Mouse (Mus musculus): ENCODE measurements around the gene Acot7. TPM values are rescaled to one million over a fixed set of nuclear protein-coding genes. Genes with fewer than 3 reads are reported as not detected.
A peak's percentile ranks its signal among the peaks of the same experiment; 100 is the strongest.

Gene Acot7
- polyA plus RNA-seq, 1 experiment from 2014 or later: 53.1 TPM

- H3K4me3 ChIP-seq (ENCODE audit: low read depth, low read length): no peak overlapping the region
- no peaks in the 10 kb centered on the region for H3K9me3 ChIP-seq (replicated peaks; ENCODE audit: control insufficient read depth, low read length)
- peaks cover 38% of the 10 kb centered on the region for H3K27me3 ChIP-seq (ENCODE audit: control insufficient read depth, insufficient read depth, low read length)
- no peak overlapping the region for H3K9ac ChIP-seq (ENCODE audit: low read depth, low read length)
- peaks cover 3% of the 10 kb centered on the region; the same call in 1 of the 2 replicates for H3K4me1 ChIP-seq (ENCODE audit: control insufficient read depth, insufficient read depth, low read length)
- no peak for ATAC-seq (replicated peaks; ENCODE audit: insufficient number of reproducible peaks, low FRiP score, low TSS enrichment)
- no peak overlapping the region for H3K27ac ChIP-seq (ENCODE audit: low read depth, low read length)
- 64% methylated on average over 11 of the region's 11 CpGs for WGBS (ENCODE audit: insufficient replicate concordance)
- H3K4me2 ChIP-seq: no peak overlapping the region
- H3K36me3 ChIP-seq (ENCODE audit: control insufficient read depth, insufficient read depth, low read length): no peaks in the 10 kb centered on the region
These were observed 31.7 kb upstream of the Acot7 start for GRCm38 (mm10) chr4:152146033-152146827.

DNA sequence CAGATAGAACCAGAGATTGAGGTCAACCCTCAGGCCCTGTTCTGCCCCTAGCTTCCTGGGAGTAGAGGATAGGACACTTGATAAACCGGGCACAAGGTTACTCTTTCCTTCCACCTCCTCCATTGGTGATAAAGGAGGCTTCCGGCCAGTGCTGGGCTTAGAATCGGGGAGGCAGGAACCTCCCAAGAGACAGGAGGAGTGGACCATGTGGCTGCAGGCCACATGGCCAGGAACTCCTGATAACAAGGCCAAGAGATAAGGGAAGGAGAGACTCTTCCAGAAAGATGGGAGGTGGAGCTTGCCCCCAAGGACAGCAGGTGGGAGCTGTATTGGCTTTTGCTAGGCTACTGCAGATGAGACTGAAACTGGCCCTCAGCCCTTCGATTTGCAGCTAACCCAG, 27.4 kb upstream of the Acot7 start:
- Histone ChIP-seq H3K9ac (ENCODE audit: low read depth, low read length) (no peak overlapping the region), H3K27ac (ENCODE audit: low read depth, low read length) (no peak overlapping the region), H3K4me2 (no peak overlapping the region), H3K4me1 (ENCODE audit: control insufficient read depth, insufficient read depth, low read length) (peaks cover 18% of the 10 kb centered on the region), H3K4me3 (ENCODE audit: low read depth, low read length) (no peak overlapping the region), H3K36me3 (ENCODE audit: control insufficient read depth, insufficient read depth, low read length) (no peaks in the 10 kb centered on the region), H3K27me3 (ENCODE audit: control insufficient read depth, insufficient read depth, low read length) (peaks cover 48% of the 10 kb centered on the region), H3K9me3 (replicated peaks; ENCODE audit: control insufficient read depth, low read length) (no peaks in the 10 kb centered on the region)
- ATAC-seq (replicated peaks; ENCODE audit: insufficient number of reproducible peaks, low FRiP score, low TSS enrichment): no peak
- 41% methylated on average over 4 of the region's 4 CpGs for WGBS (ENCODE audit: insufficient replicate concordance)

DNA sequence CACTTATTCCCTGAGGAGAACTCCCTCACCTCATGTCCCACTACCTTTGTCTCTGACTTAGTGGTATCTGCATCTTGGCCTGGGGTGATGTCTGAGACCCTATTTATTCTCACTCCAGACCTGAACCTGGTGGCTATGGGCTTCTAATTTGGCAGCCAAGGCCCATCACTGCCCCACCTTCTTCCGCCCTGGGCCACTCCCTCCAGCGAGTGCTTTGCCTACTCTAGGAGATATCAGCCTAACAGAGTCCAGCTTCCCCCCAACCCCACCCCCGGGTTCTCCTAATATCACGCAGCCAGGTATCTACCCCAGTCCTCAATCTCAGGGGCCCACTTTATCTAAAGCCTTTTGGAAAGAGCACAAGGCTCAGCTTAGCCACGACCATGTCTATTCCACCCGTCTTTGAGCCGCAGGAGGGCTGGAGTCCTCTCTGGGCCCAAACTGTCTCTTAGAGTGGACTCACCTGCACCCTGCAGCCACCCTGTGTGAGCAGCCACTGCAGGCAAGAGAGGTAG, 26.4 kb upstream of the Acot7 start:
- Histone ChIP-seq H3K4me2 (peak overlapping the region; percentile 72), H3K9ac (ENCODE audit: low read depth, low read length) (no peak overlapping the region), H3K4me3 (ENCODE audit: low read depth, low read length) (peak overlapping the region; percentile 44), H3K9me3 (replicated peaks; ENCODE audit: control insufficient read depth, low read length) (no peaks in the 10 kb centered on the region), H3K27ac (ENCODE audit: low read depth, low read length) (no peak overlapping the region), H3K4me1 (ENCODE audit: control insufficient read depth, insufficient read depth, low read length) (peaks cover 18% of the 10 kb centered on the region), H3K27me3 (ENCODE audit: control insufficient read depth, insufficient read depth, low read length) (peaks cover 51% of the 10 kb centered on the region), H3K36me3 (ENCODE audit: control insufficient read depth, insufficient read depth, low read length) (no peaks in the 10 kb centered on the region)
- ATAC-seq (replicated peaks; ENCODE audit: insufficient number of reproducible peaks, low FRiP score, low TSS enrichment): 0 out of 2 replicates have a peak, but pooled peaks have one; percentile 1
- WGBS (ENCODE audit: insufficient replicate concordance): 17% methylated on average over 7 of the region's 7 CpGs

DNA sequence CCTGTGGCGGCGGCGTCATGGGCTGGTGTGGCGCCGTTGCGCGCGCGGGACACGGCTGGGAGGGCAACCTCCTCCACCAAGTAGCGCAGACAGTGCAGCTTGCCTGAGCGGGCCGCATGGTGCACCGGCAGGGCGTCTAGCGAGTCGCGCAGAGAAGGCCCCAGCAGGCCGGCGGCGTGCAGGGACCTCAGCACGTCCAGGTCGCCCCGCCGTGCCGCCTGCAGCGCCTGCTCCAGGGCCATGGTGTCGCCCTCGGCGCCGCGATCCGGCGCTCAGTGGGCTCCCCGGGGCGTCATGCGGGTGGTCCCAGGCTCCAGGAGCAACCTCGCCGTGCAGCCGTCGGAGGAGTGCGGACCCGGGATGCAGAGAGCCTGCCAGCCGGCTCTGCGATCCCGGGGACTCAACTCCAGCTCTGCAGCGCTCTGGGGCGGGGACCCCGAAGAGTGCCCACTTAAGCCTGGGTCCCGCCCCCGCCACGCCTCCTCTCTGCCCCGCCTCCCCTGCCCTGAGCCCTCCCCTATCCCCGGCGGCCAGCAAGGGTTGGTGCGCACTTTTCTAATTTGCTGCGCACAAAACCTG, 25.9 kb upstream of the Acot7 start, which contains the start of gene Espn:
TSS of gene Espn (minus strand) at position 406 of the 579 bp plus-strand sequence.
- peaks cover 18% of the 10 kb centered on the region for H3K4me1 ChIP-seq (ENCODE audit: control insufficient read depth, insufficient read depth, low read length)
- peak within 1 kb of the TSS; percentile 44 for H3K4me3 ChIP-seq (ENCODE audit: low read depth, low read length)
- peak within 1 kb of the TSS; percentile 72 for H3K4me2 ChIP-seq
- H3K27me3 ChIP-seq (ENCODE audit: control insufficient read depth, insufficient read depth, low read length): peaks cover 52% of the 10 kb centered on the region
- ATAC-seq (replicated peaks; ENCODE audit: insufficient number of reproducible peaks, low FRiP score, low TSS enrichment): peak; percentile 75
- WGBS (ENCODE audit: insufficient replicate concordance): 1% methylated on average over 55 of the region's 57 CpGs
- 0 out of 2 replicates have a peak within 1 kb of the TSS, but pooled peaks have one; percentile 35 for H3K9ac ChIP-seq (ENCODE audit: low read depth, low read length)
- no peaks in the 10 kb centered on the region for H3K9me3 ChIP-seq (replicated peaks; ENCODE audit: control insufficient read depth, low read length)
- H3K27ac ChIP-seq (ENCODE audit: low read depth, low read length): no peak within 1 kb of the TSS
- no peaks in the 10 kb centered on the region for H3K36me3 ChIP-seq (ENCODE audit: control insufficient read depth, insufficient read depth, low read length)

DNA sequence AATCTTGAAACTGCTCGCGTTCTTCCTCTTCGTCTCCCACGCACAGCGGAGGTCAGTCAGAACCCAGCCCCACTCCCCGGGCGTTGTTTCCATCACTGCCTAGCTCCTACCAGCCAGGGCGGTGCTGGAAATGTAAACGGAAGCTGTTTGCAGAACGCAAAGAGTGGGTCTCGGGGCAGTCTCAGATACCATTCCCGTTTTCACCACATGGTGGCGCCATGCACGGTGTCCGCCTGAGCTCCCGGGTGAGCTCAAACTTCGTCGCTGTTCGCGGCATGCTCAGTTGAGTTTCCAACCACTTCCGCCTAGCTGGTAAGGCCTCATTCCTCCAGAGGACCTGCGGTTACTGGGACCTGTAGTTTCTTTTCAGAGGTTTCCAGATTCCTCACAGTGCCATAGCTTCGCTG, 24.2 kb upstream of the Acot7 start:
- Histone ChIP-seq H3K9ac (ENCODE audit: low read depth, low read length) (no peak overlapping the region), H3K36me3 (ENCODE audit: control insufficient read depth, insufficient read depth, low read length) (no peaks in the 10 kb centered on the region), H3K4me2 (peak overlapping the region; percentile 53), H3K4me1 (ENCODE audit: control insufficient read depth, insufficient read depth, low read length) (peaks cover 25% of the 10 kb centered on the region), H3K9me3 (replicated peaks; ENCODE audit: control insufficient read depth, low read length) (no peaks in the 10 kb centered on the region), H3K4me3 (ENCODE audit: low read depth, low read length) (peak overlapping the region; percentile 23), H3K27ac (ENCODE audit: low read depth, low read length) (no peak overlapping the region), H3K27me3 (ENCODE audit: control insufficient read depth, insufficient read depth, low read length) (peaks cover 63% of the 10 kb centered on the region)
- 2% methylated on average over 23 of the region's 23 CpGs for WGBS (ENCODE audit: insufficient replicate concordance)
- ATAC-seq (replicated peaks; ENCODE audit: insufficient number of reproducible peaks, low FRiP score, low TSS enrichment): no peak

GRCm38 (mm10) chr4:152155019-152155418, 22.9 kb upstream of the Acot7 start:
- Histone ChIP-seq H3K9ac (ENCODE audit: low read depth, low read length) (no peak overlapping the region), H3K27ac (ENCODE audit: low read depth, low read length) (no peak overlapping the region), H3K4me1 (ENCODE audit: control insufficient read depth, insufficient read depth, low read length) (peaks cover 28% of the 10 kb centered on the region), H3K36me3 (ENCODE audit: control insufficient read depth, insufficient read depth, low read length) (no peaks in the 10 kb centered on the region), H3K4me2 (no peak overlapping the region), H3K27me3 (ENCODE audit: control insufficient read depth, insufficient read depth, low read length) (peaks cover 70% of the 10 kb centered on the region), H3K9me3 (replicated peaks; ENCODE audit: control insufficient read depth, low read length) (no peaks in the 10 kb centered on the region), H3K4me3 (ENCODE audit: low read depth, low read length) (no peak overlapping the region)
- no peak for ATAC-seq (replicated peaks; ENCODE audit: insufficient number of reproducible peaks, low FRiP score, low TSS enrichment)
- WGBS (ENCODE audit: insufficient replicate concordance): 49% methylated on average over 4 of the region's 4 CpGs

DNA sequence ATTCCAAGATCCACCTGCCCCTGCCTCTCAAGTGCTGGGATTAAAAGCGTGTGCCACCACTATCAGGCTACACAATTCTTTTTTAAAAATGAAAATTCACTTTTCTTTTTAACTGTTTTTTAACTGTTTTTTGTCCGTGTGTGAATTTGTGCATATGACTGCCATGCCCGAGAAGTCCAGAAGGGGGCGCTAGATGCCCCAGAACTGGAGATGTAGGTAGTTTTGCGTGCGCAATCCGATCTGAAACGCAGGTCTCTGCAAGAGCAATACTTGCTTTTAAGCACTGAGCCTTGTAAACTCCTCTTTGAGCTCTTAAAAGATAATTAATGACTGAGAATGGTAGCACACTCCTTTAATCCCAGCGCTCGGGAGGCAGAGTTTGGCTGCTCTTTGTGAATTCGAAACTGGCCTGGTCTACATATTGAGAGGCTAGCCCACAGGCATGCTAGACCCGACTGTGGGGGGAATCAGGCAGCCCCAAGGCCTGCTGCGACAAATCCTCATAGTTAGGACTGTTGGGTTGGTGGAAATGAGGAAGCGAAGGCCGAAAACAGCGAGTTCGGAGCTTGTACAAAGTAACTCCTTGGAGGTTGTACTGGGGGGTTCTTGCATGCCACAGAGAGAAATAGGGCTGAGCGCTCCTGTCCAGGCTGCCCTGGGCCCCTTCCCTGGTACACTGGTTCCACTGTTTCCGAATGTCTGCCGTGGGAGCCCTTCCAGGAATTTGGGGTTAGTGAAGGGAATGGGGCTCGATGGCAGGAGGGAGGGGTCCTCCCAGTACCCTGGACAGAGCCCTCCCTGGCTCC, 20.0 kb upstream of the Acot7 start:
- 18% methylated on average over 21 of the region's 21 CpGs for WGBS (ENCODE audit: insufficient replicate concordance)
- Histone ChIP-seq H3K9ac (ENCODE audit: low read depth, low read length) (no peak overlapping the region), H3K36me3 (ENCODE audit: control insufficient read depth, insufficient read depth, low read length) (no peaks in the 10 kb centered on the region), H3K4me1 (ENCODE audit: control insufficient read depth, insufficient read depth, low read length) (peaks cover 17% of the 10 kb centered on the region), H3K4me2 (peak overlapping the region; percentile 56), H3K27me3 (ENCODE audit: control insufficient read depth, insufficient read depth, low read length) (peaks cover 72% of the 10 kb centered on the region), H3K4me3 (ENCODE audit: low read depth, low read length) (peak overlapping the region; percentile 27), H3K9me3 (replicated peaks; ENCODE audit: control insufficient read depth, low read length) (no peaks in the 10 kb centered on the region), H3K27ac (ENCODE audit: low read depth, low read length) (no peak overlapping the region)
- ATAC-seq (replicated peaks; ENCODE audit: insufficient number of reproducible peaks, low FRiP score, low TSS enrichment): no peak

DNA sequence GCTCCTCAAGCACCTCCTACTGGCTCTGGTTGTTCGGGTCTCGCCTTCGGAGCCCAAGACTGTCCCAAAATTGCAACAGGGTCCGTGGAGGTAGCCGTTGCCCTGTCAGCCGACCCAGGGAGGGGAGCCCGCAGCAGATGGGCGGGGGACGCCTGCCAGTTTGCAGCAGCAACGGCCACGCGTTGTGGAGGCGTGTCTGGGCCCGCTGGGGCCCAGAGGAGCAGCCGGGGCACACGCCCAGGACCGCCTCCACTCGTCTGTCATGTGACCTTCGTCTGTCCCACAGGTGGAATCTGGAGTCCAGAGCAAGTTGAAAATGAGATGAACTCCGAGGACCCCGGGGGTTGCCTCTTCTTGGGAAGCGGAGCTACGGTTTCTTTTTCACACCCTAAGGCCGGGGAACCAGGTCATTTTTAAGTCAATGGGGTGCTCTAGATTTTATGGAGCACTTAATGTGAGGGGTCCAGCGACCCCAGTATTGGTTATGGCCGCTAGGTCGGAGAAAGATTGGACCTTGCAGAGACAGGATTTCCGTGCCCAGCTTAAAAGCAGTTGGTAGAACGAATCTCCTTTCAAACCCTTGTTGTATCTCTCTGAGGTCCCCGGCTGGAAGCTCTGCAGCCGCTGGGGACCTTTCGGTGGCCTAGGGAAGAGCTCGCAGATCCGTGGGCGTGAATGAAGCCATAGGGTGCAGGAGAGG, 19.2 kb upstream of the Acot7 start, which contains the start of gene Hes2:
TSS of gene Hes2 (plus strand) at position 283 of the 700 bp plus-strand sequence.
- Histone ChIP-seq H3K9ac (ENCODE audit: low read depth, low read length) (0 out of 2 replicates have a peak within 1 kb of the TSS, but pooled peaks have one; percentile 22), H3K4me3 (ENCODE audit: low read depth, low read length) (peak within 1 kb of the TSS; percentile 27), H3K9me3 (replicated peaks; ENCODE audit: control insufficient read depth, low read length) (no peaks in the 10 kb centered on the region), H3K36me3 (ENCODE audit: control insufficient read depth, insufficient read depth, low read length) (no peaks in the 10 kb centered on the region), H3K4me1 (ENCODE audit: control insufficient read depth, insufficient read depth, low read length) (peaks cover 14% of the 10 kb centered on the region), H3K4me2 (peak within 1 kb of the TSS; percentile 56), H3K27ac (ENCODE audit: low read depth, low read length) (no peak within 1 kb of the TSS), H3K27me3 (ENCODE audit: control insufficient read depth, insufficient read depth, low read length) (peaks cover 67% of the 10 kb centered on the region)
- ATAC-seq (replicated peaks; ENCODE audit: insufficient number of reproducible peaks, low FRiP score, low TSS enrichment): no peak
- WGBS (ENCODE audit: insufficient replicate concordance): 4% methylated on average over 35 of the region's 35 CpGs

All from heart, embryonic 11.5 days (tissue).